In genomic region chr14:51611210-51611609, GRCm38 (mm10) we compare ENCODE assay signal across 25 mouse cellular contexts. TPM values are rescaled to one million over a fixed set of nuclear protein-coding genes. Genes with fewer than 3 reads are reported as not detected.
"Had no signal": no experiment of that assay in that cellular context is flagged by ENCODE, and none has a peak within 500 bp of the region (broad histone marks: within the 10 kb centered on the region; RNA-seq: fewer than 3 reads in every experiment).

Gm17078 (minus strand) TSS chr14:51611310.

- H3K27ac ChIP-seq: neural tube, embryonic 12.5 days; neural tube, embryonic 13.5 days; neural tube, embryonic 15.5 days; stomach, embryonic 15.5 days; stomach, postnatal 0 days had no signal

- H3K4me1 ChIP-seq: neural tube, embryonic 12.5 days; neural tube, embryonic 13.5 days; neural tube, embryonic 15.5 days; stomach, embryonic 15.5 days had no signal

- H3K4me3 ChIP-seq: neural tube, embryonic 12.5 days; neural tube, embryonic 13.5 days; neural tube, embryonic 15.5 days; stomach, embryonic 15.5 days had no signal

- H3K36me3 ChIP-seq: neural tube, embryonic 12.5 days; neural tube, embryonic 13.5 days; neural tube, embryonic 15.5 days; stomach, embryonic 15.5 days had no signal

- DNase-seq: retina, postnatal 1 day; right cerebral cortex, adult 18-20 months; right cerebral cortex, postnatal 14 days; right cerebral cortex, postnatal 25 days; right cerebral cortex, postnatal 4 days; spleen, adult 18-20 months; thymus, adult 18-20 months; thymus, adult 2 months; thymus, postnatal 14 days; thymus, postnatal 25 days; thymus, postnatal 36 days; thymus, postnatal 4 days had no signal

- H3K27me3 ChIP-seq: neural tube, embryonic 12.5 days; neural tube, embryonic 13.5 days; neural tube, embryonic 15.5 days; stomach, embryonic 15.5 days had no signal

RNA-seq across cellular contexts. Expression of gene Gm17078, which starts in this region (rescaled TPM):
- polyA plus RNA-seq: neural tube, embryonic 11.5 days; neural tube, embryonic 12.5 days; neural tube, embryonic 13.5 days; neural tube, embryonic 14.5 days; neural tube, embryonic 15.5 days; small intestine, adult 2 months; spleen, adult 2 months; stomach, embryonic 14.5 days; stomach, embryonic 15.5 days; stomach, embryonic 16.5 days; stomach, postnatal 0 days; thymus, adult 2 months; thymus, postnatal 0 days; urinary bladder, adult 2 months had no signal
